ENCODE assay signal across 33 mouse cellular contexts in genomic region chr17:32334921-32335320, GRCm38 (mm10).
"Had no signal": no experiment of that assay in that cellular context is flagged by ENCODE, and none has a peak within 500 bp of the region (broad histone marks: within the 10 kb centered on the region; RNA-seq: fewer than 3 reads in every experiment).

No protein-coding gene starts in this region.

- ATAC-seq: hindbrain, embryonic 16.5 days; hindbrain, postnatal 0 days; inflammation-experienced regulatory T-cells, adult 6 months; intestine, embryonic 15.5 days; intestine, postnatal 0 days had no signal

- H3K9me3 ChIP-seq: heart, embryonic 10.5 days; heart, embryonic 12.5 days; heart, embryonic 13.5 days; heart, embryonic 15.5 days; hindbrain, embryonic 10.5 days; hindbrain, embryonic 12.5 days; hindbrain, embryonic 13.5 days; hindbrain, embryonic 15.5 days; intestine, embryonic 15.5 days; kidney, embryonic 15.5 days had no signal

- H3K4me3 ChIP-seq: heart, embryonic 10.5 days; heart, embryonic 12.5 days; heart, embryonic 13.5 days; heart, embryonic 15.5 days; hindbrain, embryonic 10.5 days; hindbrain, embryonic 12.5 days; hindbrain, embryonic 13.5 days; hindbrain, embryonic 15.5 days; intestine, embryonic 15.5 days; kidney, embryonic 15.5 days; layer of hippocampus, adult 2 months; left cerebral cortex, adult 2 months had no signal

- H3K4me1 ChIP-seq: heart, embryonic 13.5 days; heart, embryonic 15.5 days; hindbrain, embryonic 10.5 days; hindbrain, embryonic 12.5 days; hindbrain, embryonic 13.5 days; hindbrain, embryonic 15.5 days; intestine, embryonic 15.5 days; kidney, embryonic 15.5 days had no signal

- H3K4me2 ChIP-seq: heart, embryonic 11.5 days; heart, embryonic 12.5 days; heart, embryonic 13.5 days; heart, embryonic 15.5 days; hindbrain, embryonic 12.5 days; hindbrain, embryonic 13.5 days; hindbrain, embryonic 14.5 days; hindbrain, embryonic 15.5 days; intestine, embryonic 15.5 days; kidney, embryonic 15.5 days had no signal

- H3K27me3 ChIP-seq: heart, embryonic 12.5 days; heart, embryonic 13.5 days; heart, embryonic 15.5 days; hindbrain, embryonic 12.5 days; hindbrain, embryonic 13.5 days; hindbrain, embryonic 15.5 days; intestine, embryonic 15.5 days; kidney, embryonic 15.5 days had no signal

- DNase-seq: heart, postnatal 10 days; heart, postnatal 14 days; heart, postnatal 36 days; kidney, adult 11 months; kidney, adult 18-20 months; kidney, adult 2 months; kidney, adult 8-10 months; kidney, adult 9 months; kidney, postnatal 10 days; kidney, postnatal 14 days; kidney, postnatal 25 days; kidney, postnatal 4 days; layer of hippocampus, adult 9-11 months; layer of hippocampus, postnatal 36 days had no signal

- H3K27ac ChIP-seq: heart, embryonic 13.5 days; heart, embryonic 15.5 days; hindbrain, embryonic 10.5 days; hindbrain, embryonic 12.5 days; hindbrain, embryonic 13.5 days; hindbrain, embryonic 14.5 days; hindbrain, embryonic 15.5 days; hindbrain, postnatal 0 days; intestine, embryonic 15.5 days; kidney, embryonic 15.5 days; kidney, postnatal 0 days; layer of hippocampus, adult 2 months; left cerebral cortex, adult 2 months had no signal

- H3K9ac ChIP-seq: heart, embryonic 13.5 days; heart, embryonic 15.5 days; hindbrain, embryonic 12.5 days; hindbrain, embryonic 13.5 days; hindbrain, embryonic 14.5 days; hindbrain, embryonic 15.5 days; intestine, embryonic 15.5 days; kidney, embryonic 15.5 days had no signal
